Mouse (Mus musculus): Measurements from ENCODE around the gene Ap2s1. TPM values are rescaled to one million over a fixed set of nuclear protein-coding genes. Genes with fewer than 3 reads are reported as not detected.
A peak's percentile ranks its signal among the peaks of the same experiment; 100 is the strongest.

Ap2s1 gene
- polyA plus RNA-seq, 1 experiment from 2014 or later = 282 TPM

GRCm38 (mm10) chr7:16781555-16781815 lies 43.3 kb downstream of the Ap2s1 start:
- peak overlapping the region; percentile 83 for H3K4me2 ChIP-seq (replicated peaks; ENCODE audit: low read depth, low read length)
- peak overlapping the region; percentile 52; the same call in 1 of the 2 replicates for H3K27ac ChIP-seq (ENCODE audit: low read length)
- peak overlapping the region; percentile 50 for H3K4me3 ChIP-seq (ENCODE audit: low read depth, low read length)
- H3K9me3 ChIP-seq (ENCODE audit: control insufficient read depth, low read depth, low read length) = no peaks in the 10 kb centered on the region
- H3K36me3 ChIP-seq (ENCODE audit: control insufficient read depth, insufficient read depth, low read length) = no peaks in the 10 kb centered on the region
- peak overlapping the region; percentile 47 for H3K9ac ChIP-seq (replicated peaks; ENCODE audit: low read depth, low read length)
- H3K4me1 ChIP-seq (ENCODE audit: control insufficient read depth, insufficient read depth, low read length) = peaks cover 14% of the 10 kb centered on the region
- peak; percentile 2; the same call in 1 of the 2 replicates for ATAC-seq (ENCODE audit: insufficient number of reproducible peaks, insufficient read depth, low FRiP score, low read depth)
- no peaks in the 10 kb centered on the region for H3K27me3 ChIP-seq (ENCODE audit: control insufficient read depth, insufficient read depth, low read length)
- WGBS = 0% methylated on average over 10 of the region's 10 CpGs

GRCm38 (mm10) chr7:16781816-16782554 lies 43.8 kb downstream of the Ap2s1 start:
- Histone ChIP-seq H3K4me1 (ENCODE audit: control insufficient read depth, insufficient read depth, low read length) (peaks cover 14% of the 10 kb centered on the region), H3K27me3 (ENCODE audit: control insufficient read depth, insufficient read depth, low read length) (no peaks in the 10 kb centered on the region), H3K4me3 (ENCODE audit: low read depth, low read length) (peak overlapping the region; percentile 50), H3K9me3 (ENCODE audit: control insufficient read depth, low read depth, low read length) (no peaks in the 10 kb centered on the region), H3K36me3 (ENCODE audit: control insufficient read depth, insufficient read depth, low read length) (0 out of 2 replicates have a peak, but pooled peaks cover 3% of the 10 kb centered on the region), H3K9ac (replicated peaks; ENCODE audit: low read depth, low read length) (peak overlapping the region; percentile 47), H3K27ac (ENCODE audit: low read length) (peak overlapping the region; percentile 52; the same call in 1 of the 2 replicates), H3K4me2 (replicated peaks; ENCODE audit: low read depth, low read length) (peak overlapping the region; percentile 83)
- WGBS = under 1% methylated on average over 60 of the region's 60 CpGs
- ATAC-seq (ENCODE audit: insufficient number of reproducible peaks, insufficient read depth, low FRiP score, low read depth) = 0 out of 2 replicates have a peak, but pooled peaks have one; percentile 1

- no peak overlapping the region for H3K27ac ChIP-seq (ENCODE audit: low read length)
- no peak for ATAC-seq (ENCODE audit: insufficient number of reproducible peaks, insufficient read depth, low FRiP score, low read depth)
Measured at GRCm38 (mm10) chr7:16782555-16783125, 44.4 kb downstream of the Ap2s1 start.

DNA sequence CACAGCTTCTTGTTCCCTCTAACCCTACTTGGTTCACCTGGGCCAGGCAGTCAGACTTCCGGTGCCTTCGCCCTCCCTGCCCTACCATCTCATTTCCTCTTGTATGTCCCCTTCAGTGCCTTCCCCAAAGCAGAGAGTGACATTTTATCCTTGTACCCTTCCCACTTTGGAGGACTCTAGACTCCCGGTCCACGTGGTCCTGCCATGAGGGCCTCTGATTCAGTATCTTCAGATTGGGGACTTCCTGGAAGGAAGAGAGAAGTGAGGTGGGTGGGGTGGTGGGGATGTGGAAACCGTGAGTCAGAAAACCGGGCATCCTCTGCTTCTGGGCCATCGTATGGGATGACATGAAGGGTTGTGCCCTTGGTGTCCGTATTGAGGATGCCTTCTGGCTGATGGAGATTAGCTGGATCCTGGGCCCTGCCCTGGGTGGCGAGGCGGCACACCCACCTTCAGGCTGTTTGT lies 45.0 kb downstream of the Ap2s1 start:
- Histone ChIP-seq H3K4me1 (ENCODE audit: control insufficient read depth, insufficient read depth, low read length) (peaks cover 14% of the 10 kb centered on the region), H3K9me3 (ENCODE audit: control insufficient read depth, low read depth, low read length) (no peaks in the 10 kb centered on the region), H3K36me3 (ENCODE audit: control insufficient read depth, insufficient read depth, low read length) (0 out of 2 replicates have a peak, but pooled peaks cover 3% of the 10 kb centered on the region), H3K9ac (replicated peaks; ENCODE audit: low read depth, low read length) (no peak overlapping the region), H3K27ac (ENCODE audit: low read length) (no peak overlapping the region), H3K4me3 (ENCODE audit: low read depth, low read length) (peak overlapping the region; percentile 50), H3K4me2 (replicated peaks; ENCODE audit: low read depth, low read length) (peak overlapping the region; percentile 83), H3K27me3 (ENCODE audit: control insufficient read depth, insufficient read depth, low read length) (no peaks in the 10 kb centered on the region)
- peak; percentile 35; the same call in 1 of the 2 replicates for ATAC-seq (ENCODE audit: insufficient number of reproducible peaks, insufficient read depth, low FRiP score, low read depth)
- 27% methylated on average over 10 of the region's 10 CpGs for WGBS

More at GRCm38 (mm10) chr7:16782555-16783125, 44.4 kb downstream of the Ap2s1 start:
- Histone ChIP-seq H3K27me3 (ENCODE audit: control insufficient read depth, insufficient read depth, low read length) (no peaks in the 10 kb centered on the region), H3K4me1 (ENCODE audit: control insufficient read depth, insufficient read depth, low read length) (peaks cover 14% of the 10 kb centered on the region), H3K9me3 (ENCODE audit: control insufficient read depth, low read depth, low read length) (no peaks in the 10 kb centered on the region), H3K36me3 (ENCODE audit: control insufficient read depth, insufficient read depth, low read length) (0 out of 2 replicates have a peak, but pooled peaks cover 3% of the 10 kb centered on the region), H3K4me3 (ENCODE audit: low read depth, low read length) (peak overlapping the region; percentile 50), H3K9ac (replicated peaks; ENCODE audit: low read depth, low read length) (peak overlapping the region; percentile 47; the same call in 1 of the 2 replicates), H3K4me2 (replicated peaks; ENCODE audit: low read depth, low read length) (peak overlapping the region; percentile 83)
- WGBS = 7% methylated on average over 11 of the region's 11 CpGs

DNA sequence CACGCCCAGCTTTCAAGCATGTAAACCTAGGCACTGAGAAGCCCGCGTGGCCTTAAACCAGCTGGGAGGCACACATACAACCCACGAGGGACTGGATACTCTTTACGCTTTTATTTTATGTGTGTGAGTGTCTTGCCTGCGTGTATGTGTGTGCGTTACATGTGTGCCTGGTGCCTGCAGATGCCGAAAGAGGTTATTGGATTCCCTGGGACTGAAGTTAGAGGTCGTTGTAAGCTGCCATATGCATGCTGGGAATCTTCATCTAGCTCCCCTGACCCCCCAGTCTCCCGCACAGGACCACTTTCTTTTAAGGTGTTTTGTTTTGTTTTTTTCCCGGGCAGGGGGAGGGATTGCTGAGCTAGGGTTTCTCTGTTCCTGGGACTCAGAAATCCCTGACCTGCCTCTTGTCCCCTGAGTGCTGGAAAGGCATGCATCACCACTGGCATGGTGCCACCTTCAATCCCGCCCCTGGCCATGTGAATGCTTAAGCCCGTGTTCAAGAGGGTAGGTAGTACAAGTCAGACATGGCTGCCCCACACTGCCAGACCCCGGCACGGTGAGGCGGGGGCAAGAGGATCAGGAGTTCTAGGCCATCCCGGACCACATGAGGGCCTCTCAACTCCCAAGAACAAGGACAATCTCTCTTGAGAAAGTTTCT lies 45.7 kb downstream of the Ap2s1 start:
- Histone ChIP-seq H3K36me3 (ENCODE audit: control insufficient read depth, insufficient read depth, low read length) (0 out of 2 replicates have a peak, but pooled peaks cover 3% of the 10 kb centered on the region), H3K4me1 (ENCODE audit: control insufficient read depth, insufficient read depth, low read length) (peaks cover 14% of the 10 kb centered on the region), H3K27ac (ENCODE audit: low read length) (no peak overlapping the region), H3K4me3 (ENCODE audit: low read depth, low read length) (peak overlapping the region; percentile 50), H3K27me3 (ENCODE audit: control insufficient read depth, insufficient read depth, low read length) (no peaks in the 10 kb centered on the region), H3K4me2 (replicated peaks; ENCODE audit: low read depth, low read length) (peak overlapping the region; percentile 83), H3K9ac (replicated peaks; ENCODE audit: low read depth, low read length) (no peak overlapping the region), H3K9me3 (ENCODE audit: control insufficient read depth, low read depth, low read length) (no peaks in the 10 kb centered on the region)
- ATAC-seq (ENCODE audit: insufficient number of reproducible peaks, insufficient read depth, low FRiP score, low read depth) = no peak
- WGBS = 44% methylated on average over 17 of the region's 17 CpGs

DNA sequence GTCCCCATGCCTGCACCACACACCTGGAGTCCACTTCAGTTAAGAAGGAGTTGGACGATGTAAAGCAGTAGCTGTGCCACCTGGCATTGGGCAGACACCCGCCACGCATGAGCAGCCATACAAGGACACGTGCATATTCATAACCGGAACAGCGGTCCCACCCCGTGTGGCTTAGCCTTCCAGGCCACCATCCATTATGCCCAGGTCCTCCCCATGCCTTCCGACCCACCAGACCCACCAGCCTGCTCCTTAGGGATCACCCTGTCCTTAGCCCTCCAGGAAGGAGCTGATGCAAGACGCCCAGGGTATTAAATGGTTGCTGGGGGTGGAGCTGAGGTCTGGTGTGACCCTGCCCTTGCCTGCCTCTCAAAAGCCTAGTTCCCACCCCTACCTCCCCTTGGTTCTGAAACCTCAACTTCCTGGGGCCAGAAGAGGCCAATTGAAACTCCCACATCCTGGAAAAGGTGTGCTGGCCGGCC lies 46.3 kb downstream of the Ap2s1 start:
- 0 out of 2 replicates have a peak, but pooled peaks have one; percentile 0 for ATAC-seq (ENCODE audit: insufficient number of reproducible peaks, insufficient read depth, low FRiP score, low read depth)
- no peak overlapping the region for H3K9ac ChIP-seq (replicated peaks; ENCODE audit: low read depth, low read length)
- WGBS = 77% methylated on average over 10 of the region's 10 CpGs
- H3K36me3 ChIP-seq (ENCODE audit: control insufficient read depth, insufficient read depth, low read length) = 0 out of 2 replicates have a peak, but pooled peaks cover 3% of the 10 kb centered on the region
- no peak overlapping the region for H3K27ac ChIP-seq (ENCODE audit: low read length)
- no peak overlapping the region; the same call in 1 of the 2 replicates for H3K4me3 ChIP-seq (ENCODE audit: low read depth, low read length)
- H3K27me3 ChIP-seq (ENCODE audit: control insufficient read depth, insufficient read depth, low read length) = no peaks in the 10 kb centered on the region
- H3K4me1 ChIP-seq (ENCODE audit: control insufficient read depth, insufficient read depth, low read length) = peaks cover 14% of the 10 kb centered on the region
- no peak overlapping the region for H3K4me2 ChIP-seq (replicated peaks; ENCODE audit: low read depth, low read length)
- no peaks in the 10 kb centered on the region for H3K9me3 ChIP-seq (ENCODE audit: control insufficient read depth, low read depth, low read length)

GRCm38 (mm10) chr7:16785541-16786083 lies 47.4 kb downstream of the Ap2s1 start:
- Histone ChIP-seq H3K4me3 (ENCODE audit: low read depth, low read length) (no peak overlapping the region), H3K27ac (ENCODE audit: low read length) (no peak overlapping the region), H3K4me2 (replicated peaks; ENCODE audit: low read depth, low read length) (no peak overlapping the region), H3K36me3 (ENCODE audit: control insufficient read depth, insufficient read depth, low read length) (peaks cover 7% of the 10 kb centered on the region; the same call in 1 of the 2 replicates), H3K9ac (replicated peaks; ENCODE audit: low read depth, low read length) (no peak overlapping the region), H3K4me1 (ENCODE audit: control insufficient read depth, insufficient read depth, low read length) (peaks cover 14% of the 10 kb centered on the region), H3K27me3 (ENCODE audit: control insufficient read depth, insufficient read depth, low read length) (no peaks in the 10 kb centered on the region), H3K9me3 (ENCODE audit: control insufficient read depth, low read depth, low read length) (no peaks in the 10 kb centered on the region)
- 88% methylated on average over 8 of the region's 8 CpGs for WGBS
- ATAC-seq (ENCODE audit: insufficient number of reproducible peaks, insufficient read depth, low FRiP score, low read depth) = no peak

DNA sequence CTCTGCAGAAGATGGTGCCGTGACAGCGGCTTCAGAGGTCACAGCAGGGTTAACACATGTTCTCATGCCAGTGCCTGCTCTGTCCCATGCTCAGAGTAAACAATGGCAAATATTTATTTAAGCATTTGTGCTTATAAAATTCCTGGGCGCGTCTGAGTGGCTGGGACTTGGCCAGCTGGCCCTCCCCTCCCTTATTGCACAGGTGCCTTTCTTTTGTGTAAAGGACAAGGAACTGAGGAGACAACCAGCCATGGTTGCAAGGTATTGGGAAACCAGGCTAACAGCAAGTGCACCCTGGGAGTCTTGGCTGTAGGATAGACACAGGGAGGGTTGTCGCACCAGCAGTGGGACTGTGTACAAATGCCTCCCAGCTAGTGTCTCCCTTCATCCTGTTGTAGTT lies 54.1 kb downstream of the Ap2s1 start:
- Histone ChIP-seq H3K4me1 (ENCODE audit: control insufficient read depth, insufficient read depth, low read length) (peaks cover 7% of the 10 kb centered on the region; the same call in 1 of the 2 replicates), H3K9me3 (ENCODE audit: control insufficient read depth, low read depth, low read length) (no peaks in the 10 kb centered on the region), H3K4me2 (replicated peaks; ENCODE audit: low read depth, low read length) (no peak overlapping the region), H3K36me3 (ENCODE audit: control insufficient read depth, insufficient read depth, low read length) (peaks cover 21% of the 10 kb centered on the region), H3K27me3 (ENCODE audit: control insufficient read depth, insufficient read depth, low read length) (no peaks in the 10 kb centered on the region), H3K4me3 (ENCODE audit: low read depth, low read length) (no peak overlapping the region), H3K9ac (replicated peaks; ENCODE audit: low read depth, low read length) (no peak overlapping the region), H3K27ac (ENCODE audit: low read length) (peak overlapping the region; percentile 23; the same call in 1 of the 2 replicates)
- 25% methylated on average over 5 of the region's 5 CpGs for WGBS
- ATAC-seq (ENCODE audit: insufficient number of reproducible peaks, insufficient read depth, low FRiP score, low read depth) = peak; percentile 76
